Mouse (Mus musculus) embryonic facial prominence, embryonic 15.5 days (tissue): ENCODE data around the gene Mapkapk5. TPM values are rescaled to one million over a fixed set of nuclear protein-coding genes. Genes with fewer than 3 reads are reported as not detected.
A peak's percentile ranks its signal among the peaks of the same experiment; 100 is the strongest.

Experiments
- ATAC-seq: fragments of 200-750 bp; cut with Nextera tagmentation; 2 replicates; pipeline ENCODE4 v1.8.0; 2017; ENCODE audit warnings: low read depth, moderate TSS enrichment; ENCODE audit not compliant: insufficient number of reproducible peaks, low FRiP score, low TSS enrichment
- H3K27ac ChIP-seq: fragments of 300-500 bp; sonication (generic); replicated peaks from 2 replicates; pipeline ENCODE4 v1.5.1; 2015; ENCODE audit warnings: mild to moderate bottlenecking, inconsistent platforms
- H3K27me3 ChIP-seq: fragments of 300-500 bp; sonication (generic); 2 replicates; pipeline ENCODE4 v1.6.1; 2015; ENCODE audit warnings: inconsistent platforms
- H3K36me3 ChIP-seq: fragments of 300-500 bp; sonication (generic); 2 replicates; pipeline ENCODE4 v1.6.1; 2015; ENCODE audit warnings: mild to moderate bottlenecking, inconsistent platforms
- H3K4me1 ChIP-seq: fragments of 300-500 bp; sonication (generic); 2 replicates; pipeline ENCODE4 v1.6.1; 2015; ENCODE audit warnings: inconsistent platforms
- H3K4me2 ChIP-seq: fragments of 300-500 bp; sonication (generic); replicated peaks from 2 replicates; pipeline ENCODE4 v1.6.1; 2015; ENCODE audit warnings: mild to moderate bottlenecking, inconsistent platforms
- H3K4me3 ChIP-seq: fragments of 300-500 bp; sonication (generic); replicated peaks from 2 replicates; pipeline ENCODE4 v1.5.1; 2015; ENCODE audit warnings: mild to moderate bottlenecking, inconsistent platforms
- H3K9ac ChIP-seq: fragments of 300-500 bp; sonication (generic); 2 replicates; pipeline ENCODE4 v1.6.1; 2015; ENCODE audit warnings: inconsistent platforms
- H3K9me3 ChIP-seq: fragments of 300-500 bp; sonication (generic); replicated peaks from 2 replicates; pipeline ENCODE4 v1.6.1; 2016; ENCODE audit warnings: inconsistent platforms
- WGBS: fragments of 180-500 bp; shearing (Covaris S2); methylation state at CpG from one replicate; pipeline ENCODE4 v1.1.7; 2015; 5-methylcytosine and 5-hydroxymethylcytosine counted together
- polyA plus RNA-seq: library from polyadenylated mRNA; unstranded; fragments of >200 nt; fragmentation: Nextera tagmentation; extraction: Ambion mirVana; gene quantifications from 2 replicates; pipeline ENCODE4 v1.2.1, GENCODE M21; 2015

The Mapkapk5 gene
- polyA plus RNA-seq = 49.3 and 52.0 TPM in 2 replicates

GRCm38 (mm10) chr5:121545793-121546529 is at the start of gene Mapkapk5:
Mapkapk5 (minus strand) TSS chr5:121545905.
- Histone ChIP-seq H3K27me3 (no peaks in the 10 kb centered on the region), H3K4me2 (peak within 1 kb of the TSS; percentile 84), H3K9ac (peak within 1 kb of the TSS; percentile 74), H3K27ac (peak within 1 kb of the TSS; percentile 94), H3K9me3 (no peaks in the 10 kb centered on the region), H3K4me3 (peak within 1 kb of the TSS; percentile 68), H3K36me3 (no peaks in the 10 kb centered on the region), H3K4me1 (peaks cover 18% of the 10 kb centered on the region)
- WGBS = 1% methylated on average over 50 of the region's 55 CpGs
- ATAC-seq = peak; percentile 95

- Histone ChIP-seq H3K9me3 (no peaks in the 10 kb centered on the region), H3K27me3 (no peaks in the 10 kb centered on the region), H3K4me2 (no peak overlapping the region), H3K4me1 (peaks cover 22% of the 10 kb centered on the region), H3K27ac (peak overlapping the region; percentile 84; the same call in 1 of the 2 replicates), H3K4me3 (no peak overlapping the region), H3K36me3 (no peaks in the 10 kb centered on the region), H3K9ac (no peak overlapping the region)
- ATAC-seq = no peak
- 80% methylated on average over 6 of the region's 6 CpGs for WGBS
Observed at GRCm38 (mm10) chr5:121594714-121595313, 49.1 kb upstream of the Mapkapk5 start.

DNA sequence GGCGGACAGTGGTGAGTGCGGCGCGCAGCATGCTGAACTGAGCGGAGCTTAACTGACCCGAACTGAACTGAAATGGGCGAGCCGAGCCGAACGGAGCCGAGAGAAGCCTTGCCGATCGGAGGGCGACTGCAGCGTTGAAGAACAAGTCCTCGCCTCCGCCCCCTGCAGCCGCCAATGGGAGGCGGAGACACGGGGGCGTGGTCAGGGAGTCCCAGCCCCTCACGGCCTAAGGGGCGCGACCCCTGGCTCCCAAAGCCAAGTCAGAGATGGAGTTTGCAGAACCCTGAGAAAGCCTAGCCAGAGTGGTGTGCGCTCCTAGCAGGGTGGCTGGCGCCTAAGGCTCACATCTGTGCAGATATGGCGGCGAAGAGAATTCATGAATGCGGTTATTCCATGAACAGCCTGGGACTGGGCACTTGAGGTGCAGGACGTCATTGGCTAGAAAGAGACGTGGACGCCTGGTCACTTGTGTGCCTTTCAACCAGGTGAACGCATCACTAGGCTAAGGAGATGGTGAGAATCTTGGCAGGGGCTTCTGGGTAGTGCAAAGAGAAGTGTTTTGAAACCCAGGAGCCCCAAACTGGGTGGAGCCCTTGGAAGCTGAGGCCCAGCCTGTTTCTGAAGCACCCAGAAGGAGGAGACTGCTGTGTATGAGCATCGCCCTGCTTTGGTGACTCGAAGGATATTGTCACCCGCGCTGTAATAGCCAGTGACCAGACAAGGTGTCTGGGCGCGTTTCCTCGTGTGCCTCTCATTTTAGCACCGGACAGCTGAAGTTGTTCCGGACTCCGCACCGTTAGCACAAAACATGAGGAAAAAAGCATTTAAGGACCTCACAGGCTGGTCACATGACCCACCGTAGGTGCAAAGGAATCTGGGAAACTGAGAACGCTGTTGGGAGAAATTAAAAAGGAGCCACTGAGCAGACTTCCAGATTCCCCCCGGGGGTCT is 48.0 kb upstream of the Mapkapk5 start, which contains the start of gene Aldh2:
Gene Aldh2 (minus strand): TSS at position 374 of the 951 bp plus-strand sequence.
- Histone ChIP-seq H3K36me3 (no peaks in the 10 kb centered on the region), H3K27me3 (no peaks in the 10 kb centered on the region), H3K4me3 (peak within 1 kb of the TSS; percentile 63), H3K4me2 (peak within 1 kb of the TSS; percentile 89), H3K4me1 (peaks cover 22% of the 10 kb centered on the region), H3K9me3 (no peaks in the 10 kb centered on the region), H3K9ac (peak within 1 kb of the TSS; percentile 52), H3K27ac (peak within 1 kb of the TSS; percentile 84)
- peak; percentile 87 for ATAC-seq
- 2% methylated on average over 47 of the region's 47 CpGs for WGBS

DNA sequence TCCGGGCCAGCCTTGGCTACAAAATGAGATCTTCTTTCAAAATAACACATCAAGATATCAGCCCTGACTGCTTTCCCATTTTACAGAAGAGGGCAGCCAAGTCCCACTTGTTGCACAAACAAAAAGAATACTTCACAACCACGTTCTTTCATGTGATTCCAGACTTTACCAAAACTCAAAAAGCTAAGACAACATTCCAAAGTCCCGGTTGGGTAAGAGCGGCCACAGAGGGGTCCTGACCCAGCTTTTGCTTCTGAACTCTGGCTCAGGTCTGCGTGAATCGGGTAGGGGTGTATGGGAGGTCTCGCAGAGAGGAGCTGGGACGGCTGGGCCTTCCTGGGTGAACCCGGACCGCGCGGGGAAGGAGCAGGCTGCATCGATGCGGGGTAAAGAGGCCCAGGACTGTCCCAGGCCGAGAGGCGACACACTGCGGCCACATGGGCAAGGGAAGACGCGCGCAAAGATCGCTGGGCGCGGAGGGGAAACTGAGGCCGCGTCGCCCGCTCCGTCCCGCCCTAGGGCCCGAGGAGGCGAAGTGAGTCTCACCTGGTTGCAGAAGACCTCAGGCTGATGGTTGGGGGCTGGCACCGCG is 47.2 kb upstream of the Mapkapk5 start:
- no peaks in the 10 kb centered on the region for H3K9me3 ChIP-seq
- peaks cover 22% of the 10 kb centered on the region for H3K4me1 ChIP-seq
- H3K9ac ChIP-seq = peak overlapping the region; percentile 52
- WGBS = 2% methylated on average over 33 of the region's 33 CpGs
- peak overlapping the region; percentile 84 for H3K27ac ChIP-seq
- peak overlapping the region; percentile 89 for H3K4me2 ChIP-seq
- ATAC-seq = 0 out of 2 replicates have a peak, but pooled peaks have one; percentile 40
- no peaks in the 10 kb centered on the region for H3K36me3 ChIP-seq
- peak overlapping the region; percentile 63 for H3K4me3 ChIP-seq
- no peaks in the 10 kb centered on the region for H3K27me3 ChIP-seq

DNA sequence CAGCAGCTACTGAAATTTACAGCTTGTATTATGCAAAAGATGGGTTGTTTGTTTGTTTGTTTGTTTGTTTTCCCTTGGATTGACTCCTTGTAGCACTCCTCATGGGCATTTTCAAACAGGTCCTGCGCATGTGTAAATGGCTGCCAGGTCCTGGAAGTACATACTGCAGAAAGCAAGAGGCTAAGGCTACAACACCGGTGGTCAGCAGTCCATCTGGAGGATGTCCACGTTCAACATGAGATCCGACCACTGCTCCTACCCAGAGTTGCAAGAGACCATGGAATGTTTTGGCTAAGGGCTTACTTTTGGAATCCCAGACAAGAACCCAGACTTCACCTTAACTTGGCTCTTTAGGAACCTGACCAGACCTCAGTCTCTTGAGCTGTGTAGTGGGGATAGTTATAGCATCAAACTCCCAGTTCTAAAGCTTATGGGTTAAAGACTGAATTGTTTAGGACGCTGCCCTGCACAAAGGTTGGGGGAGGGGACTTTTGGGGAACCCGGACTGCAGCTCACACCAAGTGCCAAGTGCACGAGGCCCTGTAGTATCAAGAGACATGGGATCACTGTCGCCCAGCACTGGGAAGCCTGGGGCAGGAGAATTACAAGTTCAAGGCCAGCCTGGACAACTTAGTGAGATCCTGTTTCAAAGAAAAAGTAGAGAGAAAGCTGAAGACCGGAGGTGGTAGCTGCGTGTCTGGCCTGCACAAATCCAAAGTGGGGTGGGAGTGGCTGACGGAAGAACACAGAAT is 46.5 kb upstream of the Mapkapk5 start:
- Histone ChIP-seq H3K4me1 (peaks cover 25% of the 10 kb centered on the region), H3K9me3 (no peaks in the 10 kb centered on the region), H3K4me2 (peak overlapping the region; percentile 89), H3K27me3 (no peaks in the 10 kb centered on the region), H3K9ac (no peak overlapping the region), H3K36me3 (no peaks in the 10 kb centered on the region), H3K27ac (no peak overlapping the region), H3K4me3 (peak overlapping the region; percentile 63)
- WGBS = 47% methylated on average over 11 of the region's 11 CpGs
- no peak for ATAC-seq

DNA sequence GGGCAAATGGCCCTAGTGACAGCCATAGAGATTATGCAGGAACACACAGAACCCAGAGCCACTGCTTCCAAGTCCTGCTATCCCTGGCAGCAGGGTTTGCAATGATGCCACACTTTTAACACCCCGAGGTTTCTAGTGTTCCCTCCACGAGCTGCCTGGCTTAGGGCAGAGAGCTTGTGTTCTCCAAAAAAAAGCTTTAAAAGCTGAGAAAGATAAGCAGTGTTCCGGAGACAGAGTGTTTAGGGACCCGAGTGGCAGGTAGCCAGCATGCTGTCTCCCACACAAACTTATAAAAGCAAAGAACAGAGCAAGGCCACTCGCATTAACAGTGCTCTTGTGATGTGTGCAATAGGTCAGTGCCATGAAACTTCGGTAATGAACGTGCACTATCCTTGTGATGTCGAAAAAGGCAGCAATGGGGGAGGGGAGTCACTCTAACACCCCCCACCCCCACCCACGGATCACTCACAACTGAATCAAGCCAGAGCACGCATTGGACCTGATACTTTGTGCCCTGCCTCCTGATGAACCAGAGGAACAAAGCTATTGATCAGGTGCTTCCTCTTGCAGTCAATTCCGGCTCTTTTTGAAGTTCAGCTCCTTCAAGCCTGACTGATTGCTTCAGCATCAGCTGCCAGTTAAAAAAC is 45.8 kb upstream of the Mapkapk5 start:
- Histone ChIP-seq H3K36me3 (no peaks in the 10 kb centered on the region), H3K27ac (no peak overlapping the region), H3K27me3 (no peaks in the 10 kb centered on the region), H3K4me2 (no peak overlapping the region), H3K9me3 (no peaks in the 10 kb centered on the region), H3K9ac (no peak overlapping the region), H3K4me1 (peaks cover 31% of the 10 kb centered on the region), H3K4me3 (no peak overlapping the region)
- WGBS = 68% methylated on average over 11 of the region's 11 CpGs
- ATAC-seq = no peak

DNA sequence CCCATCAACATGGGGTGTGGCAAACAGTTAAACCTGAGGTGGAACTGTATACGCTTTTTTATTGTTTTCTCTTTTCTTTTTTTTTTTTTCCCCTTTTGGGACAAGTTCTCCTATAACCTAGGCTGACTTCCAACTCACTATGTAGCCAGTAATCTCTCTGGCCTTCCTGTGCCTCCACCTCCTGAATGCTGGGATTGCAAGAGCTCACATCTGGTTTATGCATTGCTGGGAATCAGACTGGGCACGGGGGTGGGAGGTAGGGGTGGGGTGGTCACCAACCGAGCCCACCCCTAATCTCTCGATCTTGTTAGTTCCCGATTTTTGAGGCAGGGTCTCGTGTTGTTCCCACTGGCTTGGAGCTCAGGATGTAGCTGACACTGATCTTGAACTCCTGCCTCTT is 44.2 kb upstream of the Mapkapk5 start:
- ATAC-seq = no peak
- H3K4me1 ChIP-seq = peaks cover 39% of the 10 kb centered on the region
- H3K27me3 ChIP-seq = no peaks in the 10 kb centered on the region
- 81% methylated on average over 6 of the region's 6 CpGs for WGBS
- H3K9ac ChIP-seq = no peak overlapping the region
- no peaks in the 10 kb centered on the region for H3K36me3 ChIP-seq
- H3K4me3 ChIP-seq = no peak overlapping the region
- H3K27ac ChIP-seq = no peak overlapping the region
- H3K9me3 ChIP-seq = no peaks in the 10 kb centered on the region
- H3K4me2 ChIP-seq = no peak overlapping the region

DNA sequence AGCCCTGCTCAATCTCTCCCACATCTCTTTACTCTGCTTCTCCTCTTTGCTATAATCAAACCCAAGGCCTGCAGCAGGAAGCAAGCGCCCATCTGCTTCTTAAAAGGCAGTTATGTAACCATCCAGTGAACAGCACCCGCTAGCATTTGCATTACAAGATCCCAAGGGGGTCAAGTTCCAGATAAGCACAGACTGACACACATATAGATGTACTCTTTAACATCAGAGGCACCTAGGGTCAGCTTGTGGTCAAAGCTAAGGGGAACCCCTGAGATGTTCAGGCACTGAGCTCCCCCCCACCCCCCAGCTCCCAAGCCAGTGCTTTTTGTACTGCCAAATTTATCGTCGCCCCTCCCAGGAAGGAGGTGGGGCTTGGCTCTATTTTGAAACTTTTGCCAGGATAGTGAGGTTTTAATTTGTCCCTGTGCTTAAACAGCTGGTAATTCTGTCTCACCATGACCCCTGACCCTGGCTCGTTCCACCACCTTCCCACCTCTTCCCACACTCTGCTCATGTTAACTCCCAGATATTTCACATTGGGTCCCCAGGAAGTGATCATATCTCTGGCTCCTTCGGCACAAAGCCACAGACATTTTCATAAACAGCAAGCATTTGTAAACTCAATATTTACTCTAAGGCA is 40.8 kb upstream of the Mapkapk5 start:
- Histone ChIP-seq H3K36me3 (no peaks in the 10 kb centered on the region), H3K9me3 (no peaks in the 10 kb centered on the region), H3K9ac (no peak overlapping the region), H3K4me2 (no peak overlapping the region), H3K27me3 (no peaks in the 10 kb centered on the region), H3K4me3 (no peak overlapping the region), H3K27ac (peak overlapping the region; percentile 4; the same call in 1 of the 2 replicates), H3K4me1 (peaks cover 25% of the 10 kb centered on the region)
- no peak for ATAC-seq
- 57% methylated on average over 6 of the region's 6 CpGs for WGBS

GRCm38 (mm10) chr5:121585699-121586098 is 40.0 kb upstream of the Mapkapk5 start:
- Histone ChIP-seq H3K9me3 (no peaks in the 10 kb centered on the region), H3K27me3 (no peaks in the 10 kb centered on the region), H3K9ac (no peak overlapping the region), H3K4me2 (no peak overlapping the region), H3K36me3 (peaks cover 5% of the 10 kb centered on the region), H3K27ac (0 out of 2 replicates have a peak overlapping the region, but pooled peaks have one; percentile 4), H3K4me3 (no peak overlapping the region), H3K4me1 (peaks cover 25% of the 10 kb centered on the region)
- ATAC-seq = no peak
- WGBS = 90% methylated on average over 5 of the region's 5 CpGs
